Mouse (Mus musculus): ENCODE data around the gene Tmem59. TPM values are rescaled to one million over a fixed set of nuclear protein-coding genes. Genes with fewer than 3 reads are reported as not detected.

Gene Tmem59
- polyA plus RNA-seq, 1 experiment from 2014 or later, result 430 TPM

DNA sequence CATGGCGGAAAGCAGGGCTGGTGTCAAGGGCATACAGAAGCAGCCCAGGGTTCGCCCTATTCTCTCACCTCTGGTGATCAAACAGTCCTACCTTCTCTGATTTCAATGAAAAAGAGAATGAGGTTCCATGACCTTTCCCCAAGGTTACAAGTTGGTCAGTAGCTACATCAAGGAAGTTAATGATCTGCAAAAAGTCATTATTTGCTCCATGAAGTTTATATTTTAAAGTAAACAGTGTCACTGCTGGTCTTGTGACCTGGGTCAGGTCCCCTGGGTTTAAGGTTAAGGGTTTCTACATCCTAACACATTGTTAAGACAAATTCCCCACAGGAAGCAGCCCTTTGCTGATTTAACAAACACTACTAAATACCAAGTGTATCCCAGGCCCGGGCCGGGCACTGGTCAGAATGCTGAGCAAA is 21.2 kb upstream of the Tmem59 start:
- no peak overlapping the region for H3K9ac ChIP-seq
- WGBS, result 58% methylated on average over 4 of the region's 4 CpGs
- ATAC-seq (ENCODE audit: low FRiP score, low read depth), result no peak
- H3K4me2 ChIP-seq (replicated peaks), result no peak overlapping the region
- H3K27me3 ChIP-seq, result no peaks in the 10 kb centered on the region
- no peak overlapping the region for H3K27ac ChIP-seq
- H3K4me3 ChIP-seq, result no peak overlapping the region
- H3K36me3 ChIP-seq, result peaks cover 74% of the 10 kb centered on the region
- H3K4me1 ChIP-seq, result no peaks in the 10 kb centered on the region
- H3K9me3 ChIP-seq, result no peaks in the 10 kb centered on the region

GRCm38 (mm10) chr4:107159166-107159773 is 18.9 kb upstream of the Tmem59 start:
- 91% methylated on average over 11 of the region's 11 CpGs for WGBS
- Histone ChIP-seq H3K4me3 (no peak overlapping the region), H3K4me2 (replicated peaks) (no peak overlapping the region), H3K27me3 (no peaks in the 10 kb centered on the region), H3K9ac (no peak overlapping the region), H3K36me3 (peaks cover 65% of the 10 kb centered on the region), H3K4me1 (no peaks in the 10 kb centered on the region), H3K9me3 (no peaks in the 10 kb centered on the region), H3K27ac (no peak overlapping the region)
- ATAC-seq (ENCODE audit: low FRiP score, low read depth), result no peak

GRCm38 (mm10) chr4:107160181-107160580 is 18.0 kb upstream of the Tmem59 start:
- Histone ChIP-seq H3K27me3 (no peaks in the 10 kb centered on the region), H3K4me3 (no peak overlapping the region), H3K27ac (no peak overlapping the region), H3K9ac (no peak overlapping the region), H3K4me2 (replicated peaks) (no peak overlapping the region), H3K36me3 (peaks cover 66% of the 10 kb centered on the region), H3K9me3 (no peaks in the 10 kb centered on the region), H3K4me1 (no peaks in the 10 kb centered on the region)
- no peak for ATAC-seq (ENCODE audit: low FRiP score, low read depth)
- 90% methylated on average over 8 of the region's 8 CpGs for WGBS

DNA sequence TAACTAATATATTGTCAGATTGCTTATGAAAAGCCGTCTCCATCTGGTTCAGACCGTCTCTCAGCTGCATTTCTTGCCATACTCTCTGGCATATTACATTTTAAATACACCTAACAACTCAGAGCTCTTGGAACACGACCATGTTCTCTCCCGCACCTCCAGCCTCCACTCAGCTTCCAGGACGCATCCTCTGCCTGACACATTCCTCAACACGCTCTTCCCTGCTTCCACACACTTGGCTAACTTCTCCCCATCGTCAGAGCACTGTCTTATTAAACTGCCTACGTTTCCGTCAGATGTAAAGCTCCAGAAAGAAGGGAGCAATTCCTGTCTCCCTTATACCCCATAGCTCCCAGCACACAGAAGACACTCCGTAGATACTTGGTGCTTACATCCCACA is 14.9 kb upstream of the Tmem59 start:
- H3K36me3 ChIP-seq, result peaks cover 53% of the 10 kb centered on the region
- H3K9ac ChIP-seq, result no peak overlapping the region
- WGBS, result 89% methylated on average over 10 of the region's 10 CpGs
- no peak for ATAC-seq (ENCODE audit: low FRiP score, low read depth)
- H3K4me1 ChIP-seq, result no peaks in the 10 kb centered on the region
- H3K9me3 ChIP-seq, result no peaks in the 10 kb centered on the region
- no peak overlapping the region for H3K4me3 ChIP-seq
- no peak overlapping the region for H3K27ac ChIP-seq
- H3K27me3 ChIP-seq, result no peaks in the 10 kb centered on the region
- no peak overlapping the region for H3K4me2 ChIP-seq (replicated peaks)

- no peaks in the 10 kb centered on the region for H3K9me3 ChIP-seq
- WGBS, result 39% methylated on average over 9 of the region's 9 CpGs
- no peak overlapping the region for H3K4me2 ChIP-seq (replicated peaks)
- ATAC-seq (ENCODE audit: low FRiP score, low read depth), result peak; percentile 66
- H3K27ac ChIP-seq, result no peak overlapping the region
- peaks cover 48% of the 10 kb centered on the region for H3K36me3 ChIP-seq
- no peak overlapping the region for H3K4me3 ChIP-seq
- H3K9ac ChIP-seq, result no peak overlapping the region
- no peaks in the 10 kb centered on the region for H3K27me3 ChIP-seq
- H3K4me1 ChIP-seq, result no peaks in the 10 kb centered on the region
These were observed 14.2 kb upstream of the Tmem59 start for GRCm38 (mm10) chr4:107163756-107164587.

DNA sequence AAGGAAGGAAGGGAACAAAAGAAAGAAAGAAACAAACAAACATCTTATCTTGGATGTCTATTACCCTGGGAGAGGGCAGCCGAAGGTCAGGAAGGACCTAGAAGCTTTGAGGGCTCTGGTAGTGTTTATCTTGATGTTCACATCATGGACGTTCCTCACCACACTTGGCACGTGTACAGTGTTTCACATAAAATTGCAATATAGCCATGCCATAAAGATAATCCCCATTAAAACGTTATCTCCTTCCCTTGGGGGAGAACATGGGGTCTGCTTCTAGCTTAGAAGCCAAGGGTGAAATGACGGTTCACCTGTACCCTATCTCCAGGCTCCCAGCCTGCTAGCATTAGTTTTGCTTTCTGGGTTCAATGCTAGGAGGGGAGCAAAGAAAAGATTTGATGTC is 11.5 kb upstream of the Tmem59 start:
- WGBS, result 80% methylated on average over 5 of the region's 5 CpGs
- no peak overlapping the region for H3K4me3 ChIP-seq
- no peak overlapping the region for H3K4me2 ChIP-seq (replicated peaks)
- no peak for ATAC-seq (ENCODE audit: low FRiP score, low read depth)
- no peak overlapping the region for H3K9ac ChIP-seq
- no peak overlapping the region for H3K27ac ChIP-seq
- H3K36me3 ChIP-seq, result peaks cover 25% of the 10 kb centered on the region
- no peaks in the 10 kb centered on the region for H3K4me1 ChIP-seq
- no peaks in the 10 kb centered on the region for H3K27me3 ChIP-seq
- no peaks in the 10 kb centered on the region for H3K9me3 ChIP-seq

DNA sequence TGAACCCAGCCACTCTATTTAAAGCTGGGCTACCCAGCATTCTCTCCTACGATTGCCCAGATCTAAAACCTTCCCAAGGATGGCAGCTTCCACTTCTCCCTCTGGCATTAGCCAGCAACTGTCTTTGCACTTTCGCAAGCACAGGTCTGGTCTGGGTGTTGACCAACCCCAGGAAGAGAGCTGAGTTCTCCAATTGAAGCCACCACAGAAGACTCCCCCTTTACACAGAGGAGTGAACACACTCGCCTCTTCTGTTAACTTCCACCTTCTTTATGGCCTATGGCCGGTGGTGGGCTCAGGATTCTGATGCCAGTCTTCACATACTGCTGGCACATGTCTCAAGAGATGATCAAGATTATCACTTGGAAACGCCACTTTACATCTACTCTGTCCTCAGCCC is 10.4 kb upstream of the Tmem59 start:
- Histone ChIP-seq H3K4me1 (no peaks in the 10 kb centered on the region), H3K9ac (no peak overlapping the region), H3K4me3 (no peak overlapping the region), H3K36me3 (peaks cover 33% of the 10 kb centered on the region), H3K27me3 (no peaks in the 10 kb centered on the region), H3K4me2 (replicated peaks) (no peak overlapping the region), H3K9me3 (no peaks in the 10 kb centered on the region), H3K27ac (no peak overlapping the region)
- ATAC-seq (ENCODE audit: low FRiP score, low read depth), result no peak
- WGBS, result 85% methylated on average over 5 of the region's 5 CpGs

GRCm38 (mm10) chr4:107177506-107177905 is 693 bp upstream of the Tmem59 start:
- Histone ChIP-seq H3K9me3 (no peaks in the 10 kb centered on the region), H3K9ac (peak overlapping the region; percentile 93), H3K4me2 (replicated peaks) (peak overlapping the region; percentile 81), H3K4me3 (peak overlapping the region; percentile 96), H3K27ac (peak overlapping the region; percentile 96; the same call in 1 of the 2 replicates), H3K27me3 (no peaks in the 10 kb centered on the region), H3K36me3 (peaks cover 23% of the 10 kb centered on the region), H3K4me1 (peaks cover 36% of the 10 kb centered on the region)
- no peak for ATAC-seq (ENCODE audit: low FRiP score, low read depth)
- 42% methylated on average over 11 of the region's 11 CpGs for WGBS

- H3K9ac ChIP-seq, result peak within 1 kb of the TSS; percentile 93
- peak within 1 kb of the TSS; percentile 96 for H3K4me3 ChIP-seq
- no peaks in the 10 kb centered on the region for H3K9me3 ChIP-seq
- H3K27ac ChIP-seq, result peak within 1 kb of the TSS; percentile 96
- H3K36me3 ChIP-seq, result peaks cover 12% of the 10 kb centered on the region
- H3K4me2 ChIP-seq (replicated peaks), result peak within 1 kb of the TSS; percentile 81
- H3K27me3 ChIP-seq, result no peaks in the 10 kb centered on the region
- H3K4me1 ChIP-seq, result peaks cover 42% of the 10 kb centered on the region
- under 1% methylated on average over 47 of the region's 47 CpGs for WGBS
- ATAC-seq (ENCODE audit: low FRiP score, low read depth), result peak; percentile 2; the same call in 1 of the 2 replicates
These were observed 761 bp downstream of the Tmem59 start, which contains the start of gene Tceanc2 for GRCm38 (mm10) chr4:107178830-107179490. Gene Tceanc2 (minus strand): TSS chr4:107179116.

DNA sequence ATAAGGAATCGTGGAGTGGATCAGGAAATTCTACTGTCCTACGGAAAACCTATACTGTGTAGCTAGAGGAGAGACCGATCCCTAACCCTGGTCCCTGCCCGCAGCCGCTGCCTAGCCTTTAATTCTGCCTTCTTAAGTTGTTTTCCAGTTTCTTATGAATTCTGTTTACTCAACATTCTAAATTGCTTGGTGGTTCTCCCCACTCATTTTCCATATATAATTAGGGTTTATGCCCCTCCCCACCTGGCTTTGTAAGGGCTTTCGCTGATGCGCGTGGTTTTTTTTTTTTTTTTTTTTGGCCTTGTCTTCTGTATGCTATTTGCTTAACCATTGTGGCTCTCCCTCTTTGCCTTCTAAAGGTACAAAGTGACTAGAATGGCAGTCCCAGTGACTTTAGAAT is 1.4 kb downstream of the Tmem59 start:
- Histone ChIP-seq H3K4me2 (replicated peaks) (peak overlapping the region; percentile 81), H3K27ac (peak overlapping the region; percentile 96; the same call in 1 of the 2 replicates)

GRCm38 (mm10) chr4:107180746-107181145 is 2.5 kb downstream of the Tmem59 start:
- H3K27me3 ChIP-seq, result no peaks in the 10 kb centered on the region
- no peak overlapping the region for H3K27ac ChIP-seq
- ATAC-seq (ENCODE audit: low FRiP score, low read depth), result no peak
- H3K4me1 ChIP-seq, result peaks cover 50% of the 10 kb centered on the region
- peaks cover under 1% of the 10 kb centered on the region; the same call in 1 of the 2 replicates for H3K36me3 ChIP-seq
- H3K9ac ChIP-seq, result no peak overlapping the region
- peak overlapping the region; percentile 96; the same call in 1 of the 2 replicates for H3K4me3 ChIP-seq
- no peak overlapping the region for H3K4me2 ChIP-seq (replicated peaks)
- no peaks in the 10 kb centered on the region for H3K9me3 ChIP-seq

More for the DNA sequence above, 1.4 kb downstream of the Tmem59 start:
- peaks cover 9% of the 10 kb centered on the region for H3K36me3 ChIP-seq
- 2% methylated on average over 8 of the region's 8 CpGs for WGBS
- no peaks in the 10 kb centered on the region for H3K9me3 ChIP-seq
- peak overlapping the region; percentile 93 for H3K9ac ChIP-seq
- H3K4me1 ChIP-seq, result peaks cover 42% of the 10 kb centered on the region
- peak overlapping the region; percentile 96 for H3K4me3 ChIP-seq
- no peak for ATAC-seq (ENCODE audit: low FRiP score, low read depth)
- no peaks in the 10 kb centered on the region for H3K27me3 ChIP-seq

GRCm38 (mm10) chr4:107181866-107182265 is 3.7 kb downstream of the Tmem59 start:
- no peak overlapping the region for H3K4me2 ChIP-seq (replicated peaks)
- peaks cover 56% of the 10 kb centered on the region for H3K4me1 ChIP-seq
- no peaks in the 10 kb centered on the region for H3K9me3 ChIP-seq
- no peak overlapping the region for H3K9ac ChIP-seq
- H3K36me3 ChIP-seq, result peaks cover 11% of the 10 kb centered on the region
- H3K4me3 ChIP-seq, result no peak overlapping the region
- WGBS, result 82% methylated on average over 6 of the region's 6 CpGs
- H3K27ac ChIP-seq, result no peak overlapping the region
- ATAC-seq (ENCODE audit: low FRiP score, low read depth), result no peak
- no peaks in the 10 kb centered on the region for H3K27me3 ChIP-seq
